Mouse (Mus musculus) hindbrain, embryonic 13.5 days (tissue): ENCODE measurements around the gene Fancd2. TPM values are rescaled to one million over a fixed set of nuclear protein-coding genes. Genes with fewer than 3 reads are reported as not detected.

Source experiments
- ATAC-seq: fragments of 200-750 bp; cut with Nextera tagmentation; 2 replicates; pipeline ENCODE4 v1.8.0; 2017; ENCODE audit warnings: moderate TSS enrichment; ENCODE audit not compliant: low FRiP score
- H3K27ac ChIP-seq: fragments of 300-500 bp; sonication (generic); 2 replicates; pipeline ENCODE4 v1.5.1; 2015; ENCODE audit warnings: inconsistent platforms, mild to moderate bottlenecking, moderate library complexity
- H3K27me3 ChIP-seq: fragments of 300-500 bp; sonication (generic); 2 replicates; pipeline ENCODE4 v1.6.1; 2015; ENCODE audit warnings: mild to moderate bottlenecking, inconsistent platforms
- H3K36me3 ChIP-seq: fragments of 300-500 bp; sonication (generic); 2 replicates; pipeline ENCODE4 v1.6.1; 2015; ENCODE audit warnings: mild to moderate bottlenecking, inconsistent platforms
- H3K4me1 ChIP-seq: fragments of 300-500 bp; sonication (generic); replicated peaks from 2 replicates; pipeline ENCODE4 v1.6.1; 2015; ENCODE audit warnings: inconsistent platforms
- H3K4me2 ChIP-seq: fragments of 300-500 bp; sonication (generic); 2 replicates; pipeline ENCODE4 v1.6.1; 2015; ENCODE audit warnings: inconsistent platforms, mild to moderate bottlenecking, moderate library complexity
- H3K4me3 ChIP-seq: fragments of 300-500 bp; sonication (generic); 2 replicates; pipeline ENCODE4 v1.5.1; 2015; ENCODE audit warnings: mild to moderate bottlenecking, inconsistent platforms
- H3K9ac ChIP-seq: fragments of 300-500 bp; sonication (generic); 2 replicates; pipeline ENCODE4 v1.6.1; 2015; ENCODE audit warnings: mild to moderate bottlenecking, inconsistent platforms
- H3K9me3 ChIP-seq: fragments of 300-500 bp; sonication (generic); 2 replicates; pipeline ENCODE4 v1.6.1; 2016; ENCODE audit warnings: inconsistent platforms
- WGBS: fragments of 180-500 bp; shearing (Covaris S2); methylation state at CpG from one replicate; pipeline ENCODE4 v1.1.7; 2015; 5-methylcytosine and 5-hydroxymethylcytosine counted together
- polyA plus RNA-seq: library from polyadenylated mRNA; unstranded; fragments of >200 nt; fragmentation: Nextera tagmentation; extraction: Ambion mirVana; gene quantifications from 2 replicates; pipeline ENCODE4 v1.2.1, GENCODE M21; 2015

Fancd2 gene
- 3.0 and 3.2 TPM in 2 replicates for polyA plus RNA-seq

DNA sequence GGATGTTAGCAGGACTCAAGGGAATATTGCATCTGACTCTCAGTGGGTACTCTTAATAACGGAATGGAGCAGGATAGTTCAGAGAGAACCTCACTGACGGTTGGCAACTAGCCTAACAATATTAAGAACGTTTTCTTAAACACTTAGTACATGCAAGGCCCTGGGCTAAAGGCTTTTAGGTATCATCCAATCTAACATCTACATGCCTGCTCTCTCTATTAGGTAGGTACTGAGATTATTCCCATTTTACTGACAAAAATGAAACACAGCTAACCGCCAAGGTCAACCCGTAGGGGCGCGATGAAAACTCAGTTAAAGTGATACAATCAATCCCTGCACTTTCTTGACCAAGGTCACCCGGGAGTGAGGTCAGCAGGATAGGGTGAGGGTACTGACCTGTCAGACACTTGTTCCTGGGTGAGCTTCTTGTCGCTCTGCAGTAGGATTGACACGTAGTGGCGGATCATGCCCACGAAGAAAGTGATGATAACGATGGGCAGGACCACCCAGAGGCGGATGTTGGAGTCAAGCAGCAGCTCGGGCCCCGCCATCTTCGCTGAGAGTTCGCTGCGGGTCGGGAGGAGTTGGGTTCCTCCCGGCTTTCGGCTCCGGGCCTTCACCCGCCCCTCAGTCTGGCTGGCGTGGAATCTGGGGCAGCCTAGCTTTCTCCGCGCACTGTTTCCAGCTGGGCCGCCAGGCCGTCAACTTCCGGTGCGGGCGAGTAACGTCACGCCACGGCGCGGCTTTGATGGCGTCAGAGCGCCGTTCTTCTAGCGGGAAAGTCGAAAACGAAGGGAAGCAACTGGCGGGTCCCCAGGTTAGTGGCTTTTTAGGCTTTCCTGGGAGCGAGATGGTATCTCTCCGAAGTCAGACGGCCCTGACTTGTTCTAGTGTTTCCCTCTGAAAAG is at the start of gene Fancd2, which contains the start of gene Emc3:
Fancd2 (plus strand) TSS at position 751 of the 908 bp plus-strand sequence.
Emc3 (minus strand) TSS at position 721 of the 908 bp plus-strand sequence.
- WGBS = 1% methylated on average over 47 of the region's 47 CpGs
- Histone ChIP-seq H3K9me3 (no peaks in the 10 kb centered on the region), H3K4me3 (peak within 1 kb of the TSS; percentile 90), H3K27ac (peak within 1 kb of the TSS; percentile 78), H3K9ac (peak within 1 kb of the TSS; percentile 91), H3K4me2 (peak within 1 kb of the TSS; percentile 82), H3K4me1 (peaks cover 25% of the 10 kb centered on the region), H3K27me3 (no peaks in the 10 kb centered on the region), H3K36me3 (peaks cover 11% of the 10 kb centered on the region)
- peak; percentile 89 for ATAC-seq

DNA sequence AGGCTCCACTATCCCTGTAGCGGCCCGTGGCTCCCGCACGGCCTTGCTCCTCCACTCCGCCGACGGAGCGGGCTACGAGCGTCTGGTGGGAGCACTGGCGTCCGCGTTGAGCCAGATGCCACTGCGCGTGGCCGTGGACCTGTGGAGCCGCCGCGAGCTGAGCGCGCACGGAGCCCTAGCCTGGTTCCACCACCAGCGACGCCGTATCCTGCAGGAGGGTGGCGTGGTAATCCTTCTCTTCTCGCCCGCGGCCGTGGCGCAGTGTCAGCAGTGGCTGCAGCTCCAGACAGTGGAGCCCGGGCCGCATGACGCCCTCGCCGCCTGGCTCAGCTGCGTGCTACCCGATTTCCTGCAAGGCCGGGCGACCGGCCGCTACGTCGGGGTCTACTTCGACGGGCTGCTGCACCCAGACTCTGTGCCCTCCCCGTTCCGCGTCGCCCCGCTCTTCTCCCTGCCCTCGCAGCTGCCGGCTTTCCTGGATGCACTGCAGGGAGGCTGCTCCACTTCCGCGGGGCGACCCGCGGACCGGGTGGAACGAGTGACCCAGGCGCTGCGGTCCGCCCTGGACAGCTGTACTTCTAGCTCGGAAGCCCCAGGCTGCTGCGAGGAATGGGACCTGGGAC is 48.9 kb upstream of the Fancd2 start:
- Histone ChIP-seq H3K27ac (peak overlapping the region; percentile 89), H3K4me1 (peaks cover 50% of the 10 kb centered on the region), H3K27me3 (peaks cover 7% of the 10 kb centered on the region; the same call in 1 of the 2 replicates), H3K9ac (peak overlapping the region; percentile 89), H3K36me3 (peaks cover under 1% of the 10 kb centered on the region), H3K4me3 (peak overlapping the region; percentile 56), H3K4me2 (peak overlapping the region; percentile 91), H3K9me3 (no peaks in the 10 kb centered on the region)
- peak; percentile 58 for ATAC-seq
- under 1% methylated on average over 61 of the region's 65 CpGs for WGBS

DNA sequence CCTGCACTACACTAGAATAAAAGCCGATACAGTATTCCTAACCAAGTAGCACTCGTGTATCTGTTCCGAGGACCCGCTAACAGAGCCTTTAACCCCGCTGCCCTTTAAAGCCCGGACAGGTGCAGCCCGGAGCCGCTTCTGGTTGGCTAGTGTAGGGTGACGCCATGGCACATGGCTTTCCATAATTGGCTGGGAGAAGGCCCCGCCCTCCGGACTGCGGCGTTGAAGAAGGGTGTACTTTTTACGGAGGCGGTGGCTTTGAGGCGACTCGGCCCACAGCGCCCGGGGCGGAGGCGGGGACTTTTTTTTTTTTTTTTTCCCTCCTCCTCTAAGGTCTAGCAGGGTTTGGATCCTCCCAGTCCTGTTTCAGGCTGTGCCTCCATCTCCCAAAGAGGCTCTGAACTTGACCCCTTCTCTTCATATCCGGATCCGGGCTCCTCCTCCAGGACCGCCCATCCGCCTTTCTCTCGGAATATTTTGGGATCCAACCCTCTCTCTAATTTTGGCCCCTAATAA is 48.3 kb upstream of the Fancd2 start, which contains the start of gene Creld1:
Creld1 (plus strand) TSS at position 198 of the 516 bp plus-strand sequence.
- Histone ChIP-seq H3K9ac (peak within 1 kb of the TSS; percentile 89), H3K9me3 (no peaks in the 10 kb centered on the region), H3K36me3 (peaks cover 6% of the 10 kb centered on the region), H3K4me1 (peaks cover 50% of the 10 kb centered on the region), H3K4me3 (peak within 1 kb of the TSS; percentile 56), H3K27me3 (peaks cover 7% of the 10 kb centered on the region; the same call in 1 of the 2 replicates), H3K4me2 (peak within 1 kb of the TSS; percentile 91), H3K27ac (peak within 1 kb of the TSS; percentile 89)
- WGBS = under 1% methylated on average over 26 of the region's 26 CpGs
- peak; percentile 95 for ATAC-seq

DNA sequence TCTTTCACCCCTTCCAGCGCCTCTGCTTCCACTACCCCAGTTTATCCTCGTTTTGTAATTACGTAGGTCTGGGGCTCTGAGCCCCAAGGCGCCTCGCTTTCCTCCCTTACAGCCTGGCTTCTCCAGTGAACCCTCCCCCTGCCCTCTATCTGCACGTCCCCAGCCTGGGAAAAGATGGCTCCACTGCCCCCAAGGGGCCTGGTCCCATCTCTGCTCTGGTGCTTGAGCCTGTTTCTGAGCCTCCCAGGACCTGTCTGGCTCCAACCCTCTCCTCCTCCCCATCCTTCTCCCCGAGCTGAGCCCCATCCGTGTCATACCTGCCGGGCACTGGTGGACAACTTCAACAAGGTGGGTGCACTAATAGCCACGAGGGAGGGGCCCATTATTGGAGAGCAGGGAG is 47.8 kb upstream of the Fancd2 start:
- Histone ChIP-seq H3K4me3 (peak overlapping the region; percentile 56), H3K27ac (peak overlapping the region; percentile 89), H3K9ac (peak overlapping the region; percentile 89), H3K4me1 (peaks cover 50% of the 10 kb centered on the region), H3K36me3 (peaks cover 12% of the 10 kb centered on the region), H3K27me3 (peaks cover 7% of the 10 kb centered on the region; the same call in 1 of the 2 replicates), H3K9me3 (no peaks in the 10 kb centered on the region), H3K4me2 (peak overlapping the region; percentile 91)
- peak; percentile 62 for ATAC-seq
- 15% methylated on average over 10 of the region's 10 CpGs for WGBS

DNA sequence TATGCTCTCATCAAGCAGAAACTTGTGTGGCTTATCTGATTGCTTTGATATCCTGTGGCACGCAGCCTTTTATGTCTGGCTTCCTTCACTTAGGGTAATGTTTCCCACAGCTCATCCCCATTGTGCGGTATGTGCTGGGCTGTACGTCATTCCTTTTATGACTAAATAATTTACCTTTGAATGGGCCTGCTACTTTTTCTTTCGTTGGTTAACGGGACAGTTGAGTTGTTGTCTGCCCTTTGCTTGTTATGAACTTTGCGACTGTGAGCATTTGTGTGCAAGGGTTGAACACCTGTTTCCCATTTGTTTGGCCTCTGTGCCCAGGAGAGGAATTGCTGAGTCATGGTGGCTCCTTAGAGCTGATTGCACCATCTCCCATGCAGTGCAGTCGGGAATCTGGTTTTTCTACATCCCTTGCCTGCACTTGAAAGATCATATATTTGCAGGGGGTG is 44.3 kb upstream of the Fancd2 start:
- no peak for ATAC-seq
- 68% methylated on average over 7 of the region's 7 CpGs for WGBS

DNA sequence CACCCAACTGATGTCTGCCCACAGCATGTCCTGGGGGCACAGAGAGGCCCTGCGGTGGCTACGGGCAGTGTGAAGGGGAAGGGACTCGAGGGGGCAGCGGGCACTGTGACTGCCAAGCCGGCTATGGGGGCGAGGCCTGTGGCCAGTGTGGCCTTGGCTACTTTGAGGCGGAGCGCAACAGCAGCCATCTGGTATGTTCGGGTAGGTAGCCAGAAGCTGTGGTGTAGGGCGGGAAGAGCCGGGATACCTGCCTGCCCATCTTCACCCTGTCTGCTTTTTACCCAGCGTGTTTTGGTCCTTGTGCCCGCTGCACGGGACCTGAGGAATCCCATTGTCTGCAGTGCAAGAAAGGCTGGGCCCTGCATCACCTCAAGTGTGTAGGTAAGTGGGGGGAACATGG is 42.1 kb upstream of the Fancd2 start:
- H3K27ac ChIP-seq = no peak overlapping the region
- no peak overlapping the region for H3K4me3 ChIP-seq
- no peak overlapping the region for H3K9ac ChIP-seq
- ATAC-seq = no peak
- no peaks in the 10 kb centered on the region for H3K9me3 ChIP-seq
- peaks cover 31% of the 10 kb centered on the region for H3K4me1 ChIP-seq
- H3K27me3 ChIP-seq = no peaks in the 10 kb centered on the region
- WGBS = 94% methylated on average over 14 of the region's 14 CpGs
- no peak overlapping the region for H3K4me2 ChIP-seq
- H3K36me3 ChIP-seq = peaks cover 58% of the 10 kb centered on the region

More for the DNA sequence above, 44.3 kb upstream of the Fancd2 start:
- Histone ChIP-seq H3K4me2 (no peak overlapping the region), H3K4me3 (no peak overlapping the region), H3K4me1 (peaks cover 44% of the 10 kb centered on the region), H3K27ac (no peak overlapping the region), H3K9ac (peak overlapping the region; percentile 24; the same call in 1 of the 2 replicates), H3K36me3 (peaks cover 46% of the 10 kb centered on the region), H3K27me3 (no peaks in the 10 kb centered on the region), H3K9me3 (no peaks in the 10 kb centered on the region)

DNA sequence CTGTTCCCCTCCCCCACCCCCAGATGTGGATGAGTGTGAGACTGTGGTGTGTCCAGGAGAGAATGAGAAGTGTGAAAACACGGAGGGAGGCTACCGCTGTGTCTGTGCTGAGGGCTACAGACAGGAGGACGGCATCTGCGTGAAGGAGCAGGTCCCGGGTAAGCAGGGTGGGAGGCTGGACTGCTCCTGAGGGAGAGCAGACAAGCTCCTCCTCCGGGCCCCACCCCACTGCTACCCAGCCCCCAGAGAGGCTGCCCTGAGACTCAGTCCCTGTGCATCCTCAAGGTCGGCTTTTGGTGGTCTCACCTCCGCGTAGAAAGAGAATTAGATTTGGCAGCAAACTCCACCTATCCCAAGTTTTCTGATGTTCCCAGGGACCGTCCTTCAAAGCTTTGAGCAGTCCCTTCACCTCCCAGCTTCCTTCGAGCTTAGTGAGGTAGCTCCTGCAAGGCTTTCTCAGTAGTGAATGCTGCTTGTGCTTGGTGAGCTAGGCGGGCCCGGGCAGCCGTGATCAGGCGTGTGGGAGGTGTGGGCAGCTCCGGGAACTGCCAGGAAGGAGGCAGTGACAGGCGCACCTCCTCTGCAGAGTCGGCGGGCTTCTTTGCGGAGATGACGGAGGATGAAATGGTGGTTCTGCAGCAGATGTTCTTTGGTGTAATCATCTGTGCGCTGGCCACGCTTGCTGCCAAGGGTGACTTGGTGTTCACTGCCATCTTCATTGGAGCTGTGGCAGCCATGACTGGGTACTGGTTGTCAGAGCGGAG is 39.2 kb upstream of the Fancd2 start:
- Histone ChIP-seq H3K4me3 (no peak overlapping the region), H3K9me3 (no peaks in the 10 kb centered on the region), H3K27me3 (peaks cover 16% of the 10 kb centered on the region), H3K4me1 (peaks cover 23% of the 10 kb centered on the region), H3K27ac (no peak overlapping the region), H3K36me3 (peaks cover 65% of the 10 kb centered on the region), H3K9ac (no peak overlapping the region), H3K4me2 (no peak overlapping the region)
- 82% methylated on average over 24 of the region's 24 CpGs for WGBS
- no peak for ATAC-seq

DNA sequence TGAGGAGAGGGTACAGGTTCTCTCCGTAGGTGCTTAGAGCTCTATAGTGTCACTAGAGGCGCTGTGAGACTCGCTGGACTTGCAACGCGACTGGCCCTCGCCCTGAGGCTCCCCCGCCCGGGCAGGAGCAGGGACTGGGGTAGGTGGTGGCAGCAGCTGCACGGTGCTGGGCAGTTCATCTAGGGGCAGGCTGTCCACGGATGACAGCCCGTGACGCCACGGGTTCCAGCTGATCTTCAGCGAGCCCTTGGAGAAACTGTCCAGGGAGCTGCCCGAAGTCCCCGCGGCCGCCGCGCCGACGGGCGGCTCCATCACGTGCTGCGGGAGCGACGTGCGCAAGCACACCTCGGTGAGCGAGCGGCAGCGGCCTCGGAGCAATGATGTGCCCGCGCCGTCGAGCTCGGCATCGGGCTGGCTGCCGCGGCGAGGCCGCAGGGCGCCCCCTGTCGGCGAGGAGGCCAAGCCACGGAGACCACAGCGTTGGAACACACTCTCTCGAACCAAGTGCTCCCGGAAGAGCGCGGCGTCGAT is 37.2 kb upstream of the Fancd2 start:
- H3K4me1 ChIP-seq = peaks cover 20% of the 10 kb centered on the region
- no peaks in the 10 kb centered on the region for H3K9me3 ChIP-seq
- H3K4me3 ChIP-seq = peak overlapping the region; percentile 38
- WGBS = 2% methylated on average over 52 of the region's 54 CpGs
- peaks cover 49% of the 10 kb centered on the region for H3K36me3 ChIP-seq
- ATAC-seq = peak; percentile 57
- peak overlapping the region; percentile 55 for H3K4me2 ChIP-seq
- H3K27me3 ChIP-seq = peaks cover 19% of the 10 kb centered on the region
- H3K27ac ChIP-seq = peak overlapping the region; percentile 30; the same call in 1 of the 2 replicates
- H3K9ac ChIP-seq = peak overlapping the region; percentile 62

DNA sequence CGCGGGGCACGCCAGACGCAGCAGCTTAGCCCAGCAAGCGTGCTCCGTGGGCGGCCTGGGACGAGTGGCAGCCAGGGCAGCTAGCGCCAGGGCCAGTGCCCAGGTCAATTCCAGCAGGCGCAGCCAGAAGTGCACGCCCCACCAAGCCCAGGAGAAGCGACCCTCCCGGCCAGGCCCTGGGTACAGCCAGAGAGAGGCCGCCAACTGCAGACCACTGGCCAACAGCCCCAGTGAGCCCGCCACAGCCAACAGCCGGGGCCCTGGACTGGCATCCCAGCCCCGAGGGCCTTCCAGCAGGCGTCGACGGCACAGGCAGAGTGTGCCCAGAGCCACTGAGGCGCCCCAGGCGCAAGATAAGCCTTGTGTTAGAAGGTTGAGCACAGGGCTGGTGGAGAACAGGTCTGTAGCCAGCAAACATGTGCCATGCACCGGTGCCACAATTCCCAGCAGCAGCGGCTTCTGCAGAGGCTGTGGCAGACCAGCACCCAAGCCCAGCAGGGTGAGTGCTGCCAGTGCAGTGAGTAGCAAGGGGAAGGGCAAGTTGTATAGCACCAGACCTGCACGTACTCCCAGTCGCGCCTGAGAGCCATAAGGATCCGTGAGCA is 36.3 kb upstream of the Fancd2 start:
- peaks cover 20% of the 10 kb centered on the region for H3K4me1 ChIP-seq
- H3K27me3 ChIP-seq = peaks cover 19% of the 10 kb centered on the region
- peaks cover 41% of the 10 kb centered on the region for H3K36me3 ChIP-seq
- peak overlapping the region; percentile 38; the same call in 1 of the 2 replicates for H3K4me3 ChIP-seq
- H3K27ac ChIP-seq = no peak overlapping the region
- WGBS = 51% methylated on average over 28 of the region's 28 CpGs
- H3K9me3 ChIP-seq = no peaks in the 10 kb centered on the region
- H3K4me2 ChIP-seq = peak overlapping the region; percentile 55
- H3K9ac ChIP-seq = peak overlapping the region; percentile 62
- ATAC-seq = peak; percentile 17; the same call in 1 of the 2 replicates

DNA sequence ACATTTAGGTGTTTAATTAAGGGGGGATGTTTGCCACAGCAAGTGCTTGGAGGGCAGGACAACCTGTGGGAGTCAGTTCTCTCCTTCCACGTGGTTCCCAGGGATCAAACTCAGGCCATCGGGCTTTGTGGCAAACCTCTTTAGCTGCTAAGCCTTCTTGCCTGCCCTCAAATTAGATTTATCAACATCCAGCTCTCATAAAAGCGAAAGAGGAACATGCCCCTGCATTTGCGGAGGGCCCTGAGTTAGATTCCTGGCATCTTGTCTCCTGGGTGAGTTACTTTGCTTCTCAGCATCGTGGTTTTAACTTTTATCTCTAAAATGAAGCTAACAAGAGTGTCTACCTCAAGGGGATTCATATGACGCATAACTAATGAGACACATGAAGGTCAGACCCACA is 32.1 kb upstream of the Fancd2 start:
- 88% methylated on average over 6 of the region's 6 CpGs for WGBS

More for the DNA sequence above, 32.1 kb upstream of the Fancd2 start:
- Histone ChIP-seq H3K27me3 (peaks cover 29% of the 10 kb centered on the region), H3K9me3 (no peaks in the 10 kb centered on the region), H3K27ac (no peak overlapping the region), H3K9ac (no peak overlapping the region), H3K4me2 (no peak overlapping the region), H3K36me3 (peaks cover 9% of the 10 kb centered on the region; the same call in 1 of the 2 replicates), H3K4me1 (peaks cover 30% of the 10 kb centered on the region), H3K4me3 (no peak overlapping the region)
- ATAC-seq = no peak
